Mouse (Mus musculus) megakaryocyte, embryonic 14.5 days (primary cell): Measurements from ENCODE around the gene Wdr90.

Experiments used
- FLI1 ChIP-seq: IDR thresholded peaks from 2 replicates; pipeline ENCODE4 v1.6.1; 2012; ENCODE audit warnings: low read length, inconsistent platforms, mixed read lengths
- GATA1 ChIP-seq: IDR thresholded peaks from 3 replicates; pipeline ENCODE4 v1.6.1; 2012; ENCODE audit warnings: mixed read lengths, low read length, inconsistent platforms, borderline replicate concordance

DNA sequence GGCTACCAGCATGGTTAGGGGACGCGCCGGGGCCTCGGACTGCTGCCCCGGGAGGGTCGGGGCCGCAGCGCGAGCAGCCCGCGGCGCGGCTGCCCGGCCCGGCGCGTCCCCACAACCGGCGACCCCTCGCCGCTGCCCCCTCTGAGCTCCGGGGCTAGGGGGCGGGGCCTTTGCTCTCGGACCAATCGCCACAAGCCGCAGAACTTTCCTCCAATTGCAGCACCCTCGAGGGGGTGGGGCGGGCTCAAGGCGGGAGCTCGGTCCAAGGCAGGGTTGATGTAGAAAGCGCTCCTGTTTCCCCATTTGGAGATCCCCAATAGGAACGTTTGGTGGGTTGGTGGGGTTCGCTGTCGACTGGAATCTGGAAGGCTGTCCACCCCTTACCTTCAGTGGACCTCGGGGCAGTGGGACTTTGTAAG lies 64.3 kb downstream of the Wdr90 start, which contains the start of gene Metrn:
- TF ChIP-seq GATA1 (no peak), FLI1 (no peak)
